Mouse (Mus musculus) heart, postnatal 0 days (tissue): ENCODE data around the gene Pikfyve.

Experiments
- CTCF ChIP-seq: IDR thresholded peaks from 2 replicates; pipeline ENCODE4 v1.5.1; 2016; ENCODE audit warnings: antibody characterized with exemption, control low read depth, low read depth
- EP300 ChIP-seq: IDR thresholded peaks from 2 replicates; pipeline ENCODE4 v1.6.1; 2016; ENCODE audit warnings: antibody characterized with exemption, low read depth

GRCm38 (mm10) chr1:65312118-65312517, 125.6 kb downstream of the Pikfyve start:
- peak; percentile 57 for TF ChIP-seq CTCF
- TF ChIP-seq EP300 = no peak
